Mouse (Mus musculus): ENCODE data around the gene Strada.

DNA sequence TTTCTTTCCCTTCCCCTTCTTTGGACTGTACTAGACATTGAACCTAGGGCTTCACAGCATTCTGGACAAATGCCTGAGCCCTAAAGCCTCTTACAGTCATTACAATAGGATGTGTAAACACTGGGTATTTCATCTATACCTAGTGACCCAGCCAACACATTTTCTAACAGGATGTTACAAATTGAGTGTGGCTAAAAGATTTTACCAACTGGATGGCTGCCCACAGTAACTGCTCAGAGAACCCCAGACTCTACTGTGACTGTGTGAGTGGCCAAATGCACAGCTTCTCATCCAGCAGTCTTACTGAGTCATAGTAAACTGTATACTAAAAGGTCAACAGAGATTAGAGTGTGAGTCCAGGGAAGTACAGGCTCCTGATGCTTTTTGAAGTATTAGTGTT, 6.6 kb downstream of the Strada start:
- no peak for TF ChIP-seq GATA1 (IDR thresholded peaks at IDR 0.05; ENCODE audit: low read length)
- no peak for TF ChIP-seq TAL1 (IDR thresholded peaks at IDR 0.05; ENCODE audit: low read length)

Measured in erythroblast, embryonic 14.5 days (primary cell).